ENCODE assay signal across 11 mouse cellular contexts in the genomic region with DNA sequence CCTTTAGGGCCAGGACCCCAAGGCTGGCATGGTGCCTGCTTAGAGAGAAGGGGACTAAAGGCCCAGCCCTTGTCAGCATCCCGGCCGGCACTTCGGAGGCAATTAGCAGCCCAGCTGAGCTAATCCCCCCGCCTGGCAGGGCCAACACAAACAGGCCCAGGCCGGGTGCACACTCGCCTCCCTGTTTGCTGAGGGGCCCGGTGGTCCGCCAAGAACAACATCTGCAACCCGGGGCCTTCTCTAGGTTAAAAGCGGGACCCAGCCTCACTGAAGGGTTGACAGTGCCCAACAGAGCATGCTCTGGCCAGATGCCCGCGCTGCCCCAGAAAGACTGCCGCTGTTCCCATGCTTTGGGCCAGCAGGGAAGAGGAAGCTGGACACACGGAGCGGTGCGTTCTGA. TPM values are rescaled to one million over a fixed set of nuclear protein-coding genes. Genes with fewer than 3 reads are reported as not detected.
A peak's percentile ranks its signal among the peaks of the same experiment; 100 is the strongest.
DNase-seq lines count a peak whose midpoint lies in the region; ATAC-seq and TF ChIP-seq lines count a peak whose summit lies in the region.
"Had no signal": no experiment of that assay in that cellular context is flagged by ENCODE, and none has a peak within 500 bp of the region (broad histone marks: within the 10 kb centered on the region; RNA-seq: fewer than 3 reads in every experiment).

No protein-coding gene starts in this region.

- H3K27me3 ChIP-seq in kidney, embryonic 14.5 days (ENCODE audit: control insufficient read depth, insufficient read depth, low read length), result no peaks in the 10 kb centered on the region
- H3K27me3 ChIP-seq in hindbrain, embryonic 15.5 days, result no peaks in the 10 kb centered on the region
- H3K27me3 ChIP-seq in stomach, postnatal 0 days (ENCODE audit: control insufficient read depth, insufficient read depth, low read length), result no peaks in the 10 kb centered on the region
- H3K27me3 ChIP-seq in intestine, embryonic 16.5 days (replicated peaks; ENCODE audit: control insufficient read depth, insufficient read depth, low read length), result no peaks in the 10 kb centered on the region
- H3K27me3 ChIP-seq: lung, embryonic 15.5 days had no signal

- TF ChIP-seq CTCF in stomach, postnatal 0 days (IDR thresholded peaks at IDR 0.05; ENCODE audit: low read depth), result no peak

- no peaks in the 10 kb centered on the region; the same call in 1 of the 2 replicates for H3K36me3 ChIP-seq in kidney, embryonic 14.5 days (ENCODE audit: control insufficient read depth, insufficient read depth, low read length)
- no peaks in the 10 kb centered on the region for H3K36me3 ChIP-seq in hindbrain, embryonic 15.5 days
- 0 out of 2 replicates have a peak, but pooled peaks cover 2% of the 10 kb centered on the region for H3K36me3 ChIP-seq in stomach, postnatal 0 days (ENCODE audit: control insufficient read depth, insufficient read depth, low read length)
- no peaks in the 10 kb centered on the region for H3K36me3 ChIP-seq in intestine, embryonic 16.5 days (ENCODE audit: control insufficient read depth, insufficient read depth, low read length)
- H3K36me3 ChIP-seq: lung, embryonic 15.5 days had no signal

- no peak overlapping the region for H3K9ac ChIP-seq in kidney, embryonic 14.5 days (ENCODE audit: low read depth, low read length)
- H3K9ac ChIP-seq in hindbrain, embryonic 15.5 days, result no peak overlapping the region
- no peak overlapping the region for H3K9ac ChIP-seq in stomach, postnatal 0 days (ENCODE audit: low read length)
- H3K9ac ChIP-seq in intestine, embryonic 16.5 days (ENCODE audit: low read depth, low read length), result no peak overlapping the region
- H3K9ac ChIP-seq: lung, embryonic 15.5 days had no signal

- H3K27ac ChIP-seq in kidney, embryonic 14.5 days (ENCODE audit: low read depth, low read length), result no peak overlapping the region
- no peak overlapping the region for H3K27ac ChIP-seq in hindbrain, embryonic 15.5 days (replicated peaks)
- H3K27ac ChIP-seq in stomach, postnatal 0 days (replicated peaks), result no peak overlapping the region
- H3K27ac ChIP-seq in intestine, embryonic 16.5 days (ENCODE audit: low read length), result no peak overlapping the region
- H3K27ac ChIP-seq: lung, embryonic 15.5 days had no signal

- no peak for ATAC-seq in kidney, embryonic 14.5 days (ENCODE audit: low FRiP score, low TSS enrichment)
- ATAC-seq in hindbrain, embryonic 15.5 days (ENCODE audit: low FRiP score, low read depth), result peak; percentile 54; the same call in 1 of the 2 replicates
- ATAC-seq in stomach, postnatal 0 days (ENCODE audit: low FRiP score, low TSS enrichment), result peak; percentile 16; the same call in 1 of the 2 replicates
- no peak for ATAC-seq in intestine, embryonic 16.5 days

- peak; percentile 61 for DNase-seq in kidney, postnatal 10 days
- peak; percentile 54 for DNase-seq in right cerebral cortex, postnatal 4 days
- DNase-seq in right cerebral cortex, adult 2 months (ENCODE audit: low spot score in 2 of 2), result no peak
- DNase-seq in stomach, postnatal 0 days (ENCODE audit: low spot score), result no peak
- no peak for DNase-seq in ovary, postnatal 10 days (ENCODE audit: low spot score)
- DNase-seq: cerebellum, adult 8-10 months; thymus, adult 2 months had no signal

- no peak overlapping the region for H3K4me2 ChIP-seq in kidney, embryonic 14.5 days (replicated peaks; ENCODE audit: low read depth, low read length)
- H3K4me2 ChIP-seq in hindbrain, embryonic 15.5 days, result no peak overlapping the region
- H3K4me2 ChIP-seq in stomach, postnatal 0 days (replicated peaks; ENCODE audit: low read depth), result no peak overlapping the region
- no peak overlapping the region for H3K4me2 ChIP-seq in intestine, embryonic 16.5 days (ENCODE audit: low read depth, low read length)
- H3K4me2 ChIP-seq: lung, embryonic 15.5 days had no signal

- H3K9me3 ChIP-seq in kidney, embryonic 14.5 days (ENCODE audit: control insufficient read depth, low read length), result no peaks in the 10 kb centered on the region
- no peaks in the 10 kb centered on the region for H3K9me3 ChIP-seq in hindbrain, embryonic 15.5 days
- H3K9me3 ChIP-seq in stomach, postnatal 0 days (ENCODE audit: control insufficient read depth, low read length), result no peaks in the 10 kb centered on the region
- no peaks in the 10 kb centered on the region for H3K9me3 ChIP-seq in intestine, embryonic 16.5 days (ENCODE audit: control insufficient read depth, low read length)
- H3K9me3 ChIP-seq: lung, embryonic 15.5 days had no signal

- WGBS in kidney, embryonic 14.5 days, result 57% methylated on average over 16 of the region's 16 CpGs
- WGBS in hindbrain, embryonic 15.5 days, result 59% methylated on average over 16 of the region's 16 CpGs
- WGBS in stomach, postnatal 0 days, result 57% methylated on average over 16 of the region's 16 CpGs
- WGBS in intestine, embryonic 16.5 days, result 62% methylated on average over 16 of the region's 16 CpGs

- H3K4me3 ChIP-seq in kidney, embryonic 14.5 days (ENCODE audit: low read length), result no peak overlapping the region
- H3K4me3 ChIP-seq in hindbrain, embryonic 15.5 days, result no peak overlapping the region
- no peak overlapping the region for H3K4me3 ChIP-seq in stomach, postnatal 0 days (ENCODE audit: low read depth, low read length)
- no peak overlapping the region for H3K4me3 ChIP-seq in intestine, embryonic 16.5 days (ENCODE audit: low read length)
- H3K4me3 ChIP-seq: lung, embryonic 15.5 days had no signal

- peaks cover 25% of the 10 kb centered on the region for H3K4me1 ChIP-seq in kidney, embryonic 14.5 days (ENCODE audit: control insufficient read depth, insufficient read depth, low read length)
- H3K4me1 ChIP-seq in hindbrain, embryonic 15.5 days (replicated peaks), result peaks cover 12% of the 10 kb centered on the region
- H3K4me1 ChIP-seq in stomach, postnatal 0 days (replicated peaks; ENCODE audit: control insufficient read depth, insufficient read depth), result no peaks in the 10 kb centered on the region
- H3K4me1 ChIP-seq in intestine, embryonic 16.5 days (ENCODE audit: control insufficient read depth, insufficient read depth, low read length), result peaks cover 8% of the 10 kb centered on the region; the same call in 1 of the 2 replicates

- no peak for TF ChIP-seq EP300 in stomach, postnatal 0 days (optimal IDR thresholded peaks at IDR 0.05)

RNA-seq across cellular contexts. Expression of a gene that starts 24.3 kb away (rescaled TPM):
- 16.0 and 21.4 TPM in 2 replicates for polyA plus RNA-seq in kidney, embryonic 14.5 days (2014; fragmentation: Nextera tagmentation; extraction: Ambion mirVana)
- polyA plus RNA-seq in hindbrain, embryonic 15.5 days (2015; fragmentation: Nextera tagmentation; extraction: Ambion mirVana), result 3.8 and 3.9 TPM in 2 replicates
- polyA plus RNA-seq in stomach, postnatal 0 days (2015; fragmentation: Nextera tagmentation; extraction: Ambion mirVana), result 45.3 and 59.7 TPM in 2 replicates
- polyA plus RNA-seq in intestine, embryonic 16.5 days (2015; fragmentation: Nextera tagmentation; extraction: Ambion mirVana), result 1.0 TPM in 2 replicates

RNA-seq across cellular contexts. Expression of a gene that starts 55.9 kb away (rescaled TPM):
- 657 and 680 TPM in 2 replicates for polyA plus RNA-seq in kidney, embryonic 14.5 days (2014; fragmentation: Nextera tagmentation; extraction: Ambion mirVana)
- polyA plus RNA-seq in hindbrain, embryonic 15.5 days (2015; fragmentation: Nextera tagmentation; extraction: Ambion mirVana), result 931 and 940 TPM in 2 replicates
- polyA plus RNA-seq in stomach, postnatal 0 days (2015; fragmentation: Nextera tagmentation; extraction: Ambion mirVana), result 445 and 456 TPM in 2 replicates
- polyA plus RNA-seq in intestine, embryonic 16.5 days (2015; fragmentation: Nextera tagmentation; extraction: Ambion mirVana), result 671 and 691 TPM in 2 replicates

Comparison
In these comparisons a context has a peak if more than half of its experiments do, and no peak if none do; other contexts are left out.
1. DNase-seq: peak in kidney, postnatal 10 days (single experiment) and right cerebral cortex, postnatal 4 days (single experiment); none in right cerebral cortex, adult 2 months (0 of 2), stomach, postnatal 0 days (single experiment) and ovary, postnatal 10 days (single experiment).
2. ATAC-seq: peak in hindbrain, embryonic 15.5 days (single experiment) and stomach, postnatal 0 days (single experiment); none in kidney, embryonic 14.5 days (single experiment) and intestine, embryonic 16.5 days (single experiment).